Mouse (Mus musculus): ENCODE data around the gene Parp4. TPM values are rescaled to one million over a fixed set of nuclear protein-coding genes. Genes with fewer than 3 reads are reported as not detected.

Parp4 gene
- polyA plus RNA-seq, 1 experiment, result 0.01 TPM

DNA sequence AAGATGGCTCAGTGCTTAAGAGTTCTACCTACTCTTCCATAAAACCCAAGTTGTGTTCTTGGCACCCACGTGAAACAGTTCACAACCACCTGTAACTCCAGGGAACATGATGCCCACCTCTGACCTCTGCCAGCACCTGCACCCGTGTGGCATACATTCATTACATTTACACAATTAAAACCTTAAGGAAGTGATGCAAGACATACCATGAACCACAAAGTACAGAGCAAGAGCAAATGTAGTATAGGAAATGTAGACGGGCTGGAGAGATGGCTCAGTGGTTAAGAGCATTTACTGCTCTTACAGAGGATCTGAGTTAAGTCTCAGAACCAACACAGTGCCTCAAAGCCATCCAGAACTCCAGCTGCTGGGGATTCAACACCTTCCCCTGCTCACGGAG is 6.4 kb upstream of the Parp4 start:
- TF ChIP-seq GATA1 (IDR thresholded peaks at IDR 0.05; ENCODE audit: low read length) (no peak), TAL1 (IDR thresholded peaks at IDR 0.05; ENCODE audit: low read length) (no peak)
- Histone ChIP-seq H3K36me3 (ENCODE audit: control insufficient read depth) (peaks cover 18% of the 10 kb centered on the region), H3K4me1 (ENCODE audit: control insufficient read depth) (peaks cover 33% of the 10 kb centered on the region), H3K27me3 (ENCODE audit: control insufficient read depth) (no peaks in the 10 kb centered on the region), H3K9me3 (ENCODE audit: control insufficient read depth, low read length) (no peaks in the 10 kb centered on the region), H3K4me3 (replicated peaks) (no peak overlapping the region)

GRCm38 (mm10) chr14:56571310-56572093 is 3.9 kb upstream of the Parp4 start:
- no peak for TF ChIP-seq GATA1 (IDR thresholded peaks at IDR 0.05; ENCODE audit: low read length)
- TF ChIP-seq TAL1 (IDR thresholded peaks at IDR 0.05; ENCODE audit: low read length), result no peak

GRCm38 (mm10) chr14:56572546-56572945 is 2.9 kb upstream of the Parp4 start:
- Histone ChIP-seq H3K4me3 (replicated peaks) (peak overlapping the region; percentile 95), H3K27me3 (ENCODE audit: control insufficient read depth) (no peaks in the 10 kb centered on the region)

More at GRCm38 (mm10) chr14:56571310-56572093, 3.9 kb upstream of the Parp4 start:
- no peaks in the 10 kb centered on the region for H3K9me3 ChIP-seq (ENCODE audit: control insufficient read depth, low read length)
- peaks cover 8% of the 10 kb centered on the region for H3K36me3 ChIP-seq (ENCODE audit: control insufficient read depth)
- peaks cover 56% of the 10 kb centered on the region for H3K4me1 ChIP-seq (ENCODE audit: control insufficient read depth)
- H3K4me3 ChIP-seq (replicated peaks), result peak overlapping the region; percentile 95
- no peaks in the 10 kb centered on the region for H3K27me3 ChIP-seq (ENCODE audit: control insufficient read depth)

GRCm38 (mm10) chr14:56575969-56576901 is 816 bp downstream of the Parp4 start:
- H3K4me1 ChIP-seq (ENCODE audit: control insufficient read depth), result peaks cover 35% of the 10 kb centered on the region
- no peaks in the 10 kb centered on the region for H3K27me3 ChIP-seq (ENCODE audit: control insufficient read depth)
- TF ChIP-seq GATA1 (IDR thresholded peaks at IDR 0.05; ENCODE audit: low read length) (no peak), TAL1 (IDR thresholded peaks at IDR 0.05; ENCODE audit: low read length) (no peak)
- H3K9me3 ChIP-seq (ENCODE audit: control insufficient read depth, low read length), result no peaks in the 10 kb centered on the region
- H3K36me3 ChIP-seq (ENCODE audit: control insufficient read depth), result no peaks in the 10 kb centered on the region; the same call in 1 of the 2 replicates
- peak overlapping the region; percentile 76 for H3K4me3 ChIP-seq (replicated peaks)

More at GRCm38 (mm10) chr14:56572546-56572945, 2.9 kb upstream of the Parp4 start:
- H3K36me3 ChIP-seq (ENCODE audit: control insufficient read depth), result peaks cover 6% of the 10 kb centered on the region
- TF ChIP-seq GATA1 (IDR thresholded peaks at IDR 0.05; ENCODE audit: low read length) (no peak), TAL1 (IDR thresholded peaks at IDR 0.05; ENCODE audit: low read length) (no peak)
- H3K9me3 ChIP-seq (ENCODE audit: control insufficient read depth, low read length), result no peaks in the 10 kb centered on the region
- peaks cover 55% of the 10 kb centered on the region for H3K4me1 ChIP-seq (ENCODE audit: control insufficient read depth)

DNA sequence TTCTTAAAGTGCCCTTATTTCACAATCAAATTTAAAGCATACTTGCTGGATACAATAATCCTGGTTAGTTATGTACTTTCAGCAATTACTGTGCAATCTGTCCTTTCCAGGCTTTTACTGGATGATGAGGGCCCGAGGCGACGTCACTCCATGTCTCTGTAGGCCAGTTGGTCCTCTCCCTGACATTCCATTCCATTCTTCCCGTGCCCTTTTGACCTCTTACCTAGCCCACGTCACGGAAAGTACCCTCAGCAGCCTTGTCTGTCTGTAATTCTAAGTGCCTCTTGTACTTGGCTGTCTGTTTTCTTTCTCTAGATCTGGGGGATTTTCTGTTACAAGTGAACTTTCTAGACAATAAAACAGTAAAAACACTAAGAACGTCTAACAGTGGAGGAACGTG is 3.6 kb downstream of the Parp4 start:
- TF ChIP-seq TAL1 (IDR thresholded peaks at IDR 0.05; ENCODE audit: low read length), result no peak
- TF ChIP-seq GATA1 (IDR thresholded peaks at IDR 0.05; ENCODE audit: low read length), result no peak
- H3K27me3 ChIP-seq (ENCODE audit: control insufficient read depth), result no peaks in the 10 kb centered on the region
- no peaks in the 10 kb centered on the region for H3K9me3 ChIP-seq (ENCODE audit: control insufficient read depth, low read length)
- no peaks in the 10 kb centered on the region; the same call in 1 of the 2 replicates for H3K36me3 ChIP-seq (ENCODE audit: control insufficient read depth)
- no peak overlapping the region for H3K4me3 ChIP-seq (replicated peaks)
- peaks cover 26% of the 10 kb centered on the region for H3K4me1 ChIP-seq (ENCODE audit: control insufficient read depth)

GRCm38 (mm10) chr14:56581117-56581516 is 5.7 kb downstream of the Parp4 start:
- H3K4me3 ChIP-seq (replicated peaks), result no peak overlapping the region
- H3K27me3 ChIP-seq (ENCODE audit: control insufficient read depth), result no peaks in the 10 kb centered on the region
- H3K4me1 ChIP-seq (ENCODE audit: control insufficient read depth), result peaks cover 5% of the 10 kb centered on the region
- no peak for TF ChIP-seq GATA1 (IDR thresholded peaks at IDR 0.05; ENCODE audit: low read length)
- TF ChIP-seq TAL1 (IDR thresholded peaks at IDR 0.05; ENCODE audit: low read length), result no peak
- no peaks in the 10 kb centered on the region for H3K9me3 ChIP-seq (ENCODE audit: control insufficient read depth, low read length)
- no peaks in the 10 kb centered on the region; the same call in 1 of the 2 replicates for H3K36me3 ChIP-seq (ENCODE audit: control insufficient read depth)

- TF ChIP-seq TAL1 (IDR thresholded peaks at IDR 0.05; ENCODE audit: low read length), result no peak
- no peak for TF ChIP-seq GATA1 (IDR thresholded peaks at IDR 0.05; ENCODE audit: low read length)
- Histone ChIP-seq H3K36me3 (ENCODE audit: control insufficient read depth) (no peaks in the 10 kb centered on the region; the same call in 1 of the 2 replicates), H3K4me3 (replicated peaks) (no peak overlapping the region), H3K4me1 (ENCODE audit: control insufficient read depth) (no peaks in the 10 kb centered on the region), H3K27me3 (ENCODE audit: control insufficient read depth) (no peaks in the 10 kb centered on the region), H3K9me3 (ENCODE audit: control insufficient read depth, low read length) (no peaks in the 10 kb centered on the region)
Observed at GRCm38 (mm10) chr14:56582294-56582693, 6.9 kb downstream of the Parp4 start.

DNA sequence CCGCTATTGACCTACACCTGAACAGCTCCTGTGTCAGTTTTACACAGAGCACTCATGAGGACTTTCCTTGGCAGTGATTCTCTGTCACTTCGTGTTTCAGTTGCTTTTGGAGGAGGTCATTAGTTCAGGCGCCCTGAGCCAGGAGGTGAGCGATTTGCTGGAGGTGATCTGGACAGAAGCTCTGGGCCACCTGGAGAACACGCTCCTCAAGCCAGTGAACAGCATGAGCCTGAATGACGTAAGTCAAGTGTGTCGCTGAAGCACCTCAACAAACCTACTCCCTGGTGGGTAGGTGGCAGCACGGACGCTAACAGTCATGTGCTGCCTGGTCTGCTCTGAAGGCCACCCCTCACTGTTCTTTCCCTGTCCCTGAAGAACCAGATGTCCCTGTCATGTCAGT is 16.8 kb downstream of the Parp4 start:
- Histone ChIP-seq H3K4me1 (ENCODE audit: control insufficient read depth) (no peaks in the 10 kb centered on the region), H3K4me3 (replicated peaks) (no peak overlapping the region), H3K9me3 (ENCODE audit: control insufficient read depth, low read length) (no peaks in the 10 kb centered on the region), H3K36me3 (ENCODE audit: control insufficient read depth) (peaks cover 9% of the 10 kb centered on the region; the same call in 1 of the 2 replicates), H3K27me3 (ENCODE audit: control insufficient read depth) (no peaks in the 10 kb centered on the region)
- TF ChIP-seq GATA1 (IDR thresholded peaks at IDR 0.05; ENCODE audit: low read length) (no peak), TAL1 (IDR thresholded peaks at IDR 0.05; ENCODE audit: low read length) (no peak)

DNA sequence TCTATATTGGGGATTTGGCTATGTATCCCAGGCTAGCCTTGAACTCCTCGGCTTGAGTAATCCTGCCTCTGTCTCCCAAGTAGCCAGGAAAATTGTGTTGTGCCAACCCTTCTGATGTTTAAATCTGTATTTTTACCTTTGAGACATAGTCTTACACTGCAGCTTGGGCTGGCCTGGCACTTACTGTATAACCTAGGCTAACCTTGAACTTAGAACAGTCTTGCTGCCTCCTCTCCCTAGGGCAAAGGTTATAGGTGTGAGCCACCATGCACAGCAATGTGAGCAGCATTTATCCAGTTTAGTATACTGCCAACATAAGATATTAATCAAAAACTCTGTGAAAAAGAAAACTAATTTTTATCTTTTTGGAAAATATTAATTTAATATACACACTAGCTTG is 19.4 kb downstream of the Parp4 start:
- Histone ChIP-seq H3K9me3 (ENCODE audit: control insufficient read depth, low read length) (no peaks in the 10 kb centered on the region), H3K27me3 (ENCODE audit: control insufficient read depth) (no peaks in the 10 kb centered on the region), H3K36me3 (ENCODE audit: control insufficient read depth) (peaks cover 9% of the 10 kb centered on the region; the same call in 1 of the 2 replicates), H3K4me1 (ENCODE audit: control insufficient read depth) (no peaks in the 10 kb centered on the region), H3K4me3 (replicated peaks) (no peak overlapping the region)
- TF ChIP-seq GATA1 (IDR thresholded peaks at IDR 0.05; ENCODE audit: low read length) (no peak), TAL1 (IDR thresholded peaks at IDR 0.05; ENCODE audit: low read length) (no peak)
